Mouse (Mus musculus) left cerebral cortex, postnatal 25 days (tissue): ENCODE measurements around the gene Gtf2a1l. TPM values are rescaled to one million over a fixed set of nuclear protein-coding genes. Genes with fewer than 3 reads are reported as not detected.

ENCODE experiments used
- DNase-seq, 2 experiments: peaks; one replicate each; pipeline ENCODE4 v3.0.0; 2022; ENCODE audit warnings: low spot score in 2 of 2, mixed read lengths in 1 of 2
- intact Hi-C: fragments of 180-260 bp; cut with DNase I; formaldehyde crosslinking; loops from one replicate; pipeline ENCODE4 v1.15.1; 2025
- total RNA-seq, 2 experiments: library from RNA; stranded (reverse); gene quantifications; 2 replicates each; pipeline ENCODE4 v1.2.3; 2021

Gtf2a1l gene
- total RNA-seq, 2 experiments from 2014 or later = 0.21 to 0.30 TPM

GRCm38 (mm10) chr17:88652010-88652409, 16.4 kb upstream of the Gtf2a1l start:
- intact Hi-C loops = loop anchor here (2.0 to 5.0 kb wide), 3 partner anchors 300 to 1933 kb away; no protein-coding TSS in a partner anchor

DNA sequence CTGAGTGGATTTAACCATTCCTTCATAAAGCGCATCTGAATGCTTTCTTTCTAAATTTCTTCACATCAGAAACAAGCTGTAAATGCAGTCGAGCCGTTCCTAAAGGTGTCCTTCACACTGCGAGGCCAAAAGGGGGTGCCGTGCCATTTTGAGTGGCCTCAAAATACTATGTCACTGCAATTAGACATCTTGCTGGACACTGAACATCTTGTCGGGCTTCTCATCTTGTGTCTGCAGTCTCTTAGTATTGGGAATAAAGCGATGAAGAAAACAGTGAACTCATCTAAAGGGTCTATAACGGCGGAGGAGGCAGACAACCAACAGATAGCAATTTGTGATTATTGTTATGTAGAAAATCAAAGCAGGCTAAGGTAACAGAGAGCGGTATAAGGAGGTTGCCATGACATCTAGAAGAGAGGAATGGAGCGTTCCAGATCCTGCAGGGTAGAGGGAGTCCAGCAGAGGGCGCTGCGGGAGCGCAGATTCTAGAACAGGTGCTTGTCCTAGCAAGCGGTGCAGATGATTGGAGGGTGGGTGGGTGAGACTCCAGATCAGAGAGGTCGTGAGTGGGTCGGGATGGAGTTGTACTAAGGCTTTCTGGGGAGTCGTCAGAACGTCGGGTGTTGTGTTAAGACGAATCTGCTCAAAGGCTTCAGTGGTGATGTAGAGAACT, 15.6 kb upstream of the Gtf2a1l start:
- intact Hi-C loops = loop anchor here (1.0 to 5.0 kb wide), 4 partner anchors 100 to 1932 kb away; no protein-coding TSS in a partner anchor
- peak; percentile 87 to 92 for DNase-seq

More at GRCm38 (mm10) chr17:88652010-88652409, 16.4 kb upstream of the Gtf2a1l start:
- peak; percentile 79 to 84 for DNase-seq

DNA sequence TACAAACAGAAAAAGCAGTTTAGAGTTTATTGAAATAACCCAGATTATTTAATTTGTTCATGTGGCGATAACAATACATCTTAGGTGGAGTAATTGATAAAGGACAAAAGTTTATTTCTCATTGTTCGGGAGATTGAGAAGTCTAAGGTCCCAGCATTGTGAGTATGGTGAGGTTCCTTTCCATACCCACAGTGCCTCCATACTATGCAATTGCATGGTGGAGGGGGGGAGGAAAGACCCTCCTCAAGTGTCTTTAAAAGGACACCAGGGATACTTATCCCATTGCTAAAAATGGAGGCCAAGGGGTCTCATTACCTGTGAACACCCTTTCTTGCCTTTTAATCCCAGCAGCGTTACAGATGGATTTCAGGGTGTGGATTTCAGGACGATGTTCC, 15.1 kb upstream of the Gtf2a1l start:
- no peak for DNase-seq
- intact Hi-C loops = loop anchor here (1.0 to 5.0 kb wide), 4 partner anchors 100 to 1931 kb away; no protein-coding TSS in a partner anchor

DNA sequence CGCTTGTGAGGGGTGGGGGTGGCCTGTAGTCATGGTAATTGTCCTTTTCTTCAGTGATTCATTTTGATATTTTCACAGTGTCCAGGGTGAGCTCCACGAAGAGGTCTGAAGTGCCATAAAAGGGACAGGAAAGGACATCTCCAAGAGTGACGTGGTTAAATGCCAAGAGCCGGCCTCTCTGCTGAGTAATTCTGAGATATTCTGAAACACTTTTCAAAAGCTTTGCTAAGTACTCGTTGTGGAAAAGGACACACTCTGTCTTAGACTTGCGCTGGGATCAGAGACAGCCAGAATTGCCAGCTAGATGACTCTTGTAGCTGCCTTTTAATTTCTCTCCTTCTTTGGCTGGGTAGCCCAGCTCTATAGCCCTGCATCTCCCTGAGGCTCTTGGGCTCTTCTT, 9.9 kb upstream of the Gtf2a1l start:
- peak in 1 of 2 experiments; percentile 52 for DNase-seq
- intact Hi-C loops = no loop called here

DNA sequence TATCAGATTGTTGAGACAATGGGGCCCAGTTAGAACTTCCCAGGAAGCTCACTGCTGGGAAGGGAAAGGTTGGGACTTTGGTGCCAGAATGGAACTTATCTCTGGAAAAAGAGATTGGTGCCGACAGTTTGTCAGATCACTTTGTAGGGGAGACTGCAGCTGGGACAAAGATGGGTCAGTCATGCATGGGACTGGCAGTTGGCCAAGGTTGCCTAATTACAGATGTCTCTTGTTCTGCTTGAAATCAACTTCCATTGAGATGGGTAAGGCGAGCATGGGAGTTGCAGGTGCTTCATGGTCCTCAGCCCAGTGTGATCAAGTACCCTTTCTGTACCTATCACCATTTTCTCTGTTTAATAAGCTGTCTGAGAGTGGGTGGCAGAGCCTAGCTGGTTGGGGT, 2.4 kb upstream of the Gtf2a1l start:
- no peak for DNase-seq
- intact Hi-C loops = no loop called here

DNA sequence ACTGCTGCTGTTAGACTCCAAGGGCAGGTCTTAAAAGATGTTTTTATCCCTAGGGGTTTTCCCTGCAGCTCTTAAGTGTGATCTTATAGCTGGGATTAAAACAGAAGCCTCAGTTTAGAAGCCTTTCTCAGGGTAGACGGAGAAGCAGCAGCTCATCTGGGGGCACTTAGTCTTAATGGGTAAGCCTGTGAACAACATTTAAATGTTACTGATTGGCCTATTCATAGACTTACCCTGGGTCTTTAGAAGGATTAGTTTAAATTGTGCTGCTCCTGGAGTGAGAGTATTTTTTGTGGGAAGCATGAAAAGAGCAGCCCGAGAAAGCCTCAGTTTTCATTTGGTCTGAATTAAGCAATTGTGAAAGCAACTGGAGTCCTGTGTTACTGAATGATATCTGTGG, 1.5 kb downstream of the Gtf2a1l start:
- no peak for DNase-seq
- intact Hi-C loops = no loop called here

DNA sequence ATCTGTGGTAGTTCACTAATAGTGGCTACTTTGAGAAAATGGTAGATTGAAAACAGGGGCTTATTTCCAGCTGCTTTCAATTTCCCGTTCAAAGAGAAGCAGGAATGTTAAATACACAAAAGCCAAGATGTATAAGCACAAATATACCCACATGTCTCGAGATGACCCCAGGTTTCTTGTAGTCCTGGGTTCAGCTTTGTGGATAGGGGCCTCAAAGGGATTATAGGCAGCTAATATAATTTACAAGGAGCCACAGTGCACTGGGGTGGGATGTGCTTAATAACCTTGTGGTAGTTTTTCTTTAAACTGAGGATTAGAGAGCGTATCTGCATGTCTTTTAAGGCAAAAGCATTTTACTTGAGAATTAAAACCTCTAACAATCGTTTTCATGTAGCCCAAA, 2.3 kb downstream of the Gtf2a1l start:
- no peak for DNase-seq
- intact Hi-C loops = no loop called here

DNA sequence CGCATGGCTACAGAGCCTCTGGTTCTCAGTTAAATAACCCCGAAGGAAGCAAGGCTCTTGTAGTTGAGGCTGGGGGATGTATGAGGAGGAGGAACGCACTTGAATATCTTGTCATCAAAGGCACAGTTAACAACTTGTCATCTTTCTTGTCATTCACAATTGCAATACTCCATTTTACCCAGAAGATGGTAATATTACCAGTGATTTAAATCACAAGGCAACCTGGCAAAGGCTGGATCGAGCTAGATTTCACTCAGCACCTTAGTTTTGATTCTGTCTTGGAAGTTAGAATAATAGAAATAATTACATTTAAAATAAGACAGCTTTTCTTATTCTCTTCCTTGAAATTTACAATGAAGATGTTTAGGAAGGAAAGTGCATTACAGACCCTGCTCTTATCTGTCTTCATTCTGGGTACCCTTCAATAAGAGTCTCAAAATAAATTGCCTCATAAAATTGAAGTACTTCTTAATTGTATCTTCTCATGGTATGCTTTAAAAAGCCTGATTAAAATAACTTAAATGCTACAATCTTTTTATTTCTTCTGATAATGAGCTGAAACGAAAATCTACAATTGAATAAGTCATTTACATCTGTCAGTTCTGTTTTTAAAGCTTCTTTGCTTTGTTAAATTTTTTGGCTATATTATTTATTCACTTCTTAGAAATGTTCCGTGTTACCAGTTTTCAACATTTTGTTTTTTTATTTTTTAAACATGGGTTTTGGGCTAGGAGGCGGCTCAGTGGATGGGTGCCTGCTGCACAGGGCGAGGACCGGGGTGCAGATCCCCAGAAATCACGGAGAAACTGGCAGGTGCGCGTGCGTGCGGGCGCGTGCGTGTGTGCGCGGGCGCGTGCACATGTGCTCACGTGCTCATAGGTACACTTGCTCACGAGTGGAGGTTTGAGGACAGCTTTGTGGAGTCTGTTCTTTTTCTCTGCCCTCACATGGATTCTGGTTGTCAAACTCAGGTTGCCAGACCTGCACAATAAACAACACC, 7.2 kb downstream of the Gtf2a1l start:
- DNase-seq = no peak
- intact Hi-C loops = no loop called here

DNA sequence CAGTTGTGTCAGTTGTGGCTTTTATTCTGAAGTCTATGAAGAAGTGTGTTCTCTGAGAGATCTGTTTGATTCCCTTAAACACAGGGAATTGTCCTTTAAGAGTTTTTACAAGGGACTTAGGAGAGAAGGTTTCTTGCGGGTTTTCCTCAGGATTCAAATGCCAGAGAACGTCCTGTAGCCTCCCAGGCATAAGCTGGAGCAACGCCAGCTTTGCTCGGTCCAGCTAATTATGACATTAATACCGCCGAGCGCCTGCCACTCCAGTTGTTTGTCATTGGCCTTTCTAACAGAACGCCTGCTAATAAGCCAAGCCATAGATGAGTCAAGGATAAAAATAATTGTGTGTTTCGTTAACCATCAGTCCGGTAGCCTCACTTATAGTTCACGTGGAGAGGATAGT, 19.8 kb downstream of the Gtf2a1l start:
- DNase-seq = no peak
- intact Hi-C loops = no loop called here

DNA sequence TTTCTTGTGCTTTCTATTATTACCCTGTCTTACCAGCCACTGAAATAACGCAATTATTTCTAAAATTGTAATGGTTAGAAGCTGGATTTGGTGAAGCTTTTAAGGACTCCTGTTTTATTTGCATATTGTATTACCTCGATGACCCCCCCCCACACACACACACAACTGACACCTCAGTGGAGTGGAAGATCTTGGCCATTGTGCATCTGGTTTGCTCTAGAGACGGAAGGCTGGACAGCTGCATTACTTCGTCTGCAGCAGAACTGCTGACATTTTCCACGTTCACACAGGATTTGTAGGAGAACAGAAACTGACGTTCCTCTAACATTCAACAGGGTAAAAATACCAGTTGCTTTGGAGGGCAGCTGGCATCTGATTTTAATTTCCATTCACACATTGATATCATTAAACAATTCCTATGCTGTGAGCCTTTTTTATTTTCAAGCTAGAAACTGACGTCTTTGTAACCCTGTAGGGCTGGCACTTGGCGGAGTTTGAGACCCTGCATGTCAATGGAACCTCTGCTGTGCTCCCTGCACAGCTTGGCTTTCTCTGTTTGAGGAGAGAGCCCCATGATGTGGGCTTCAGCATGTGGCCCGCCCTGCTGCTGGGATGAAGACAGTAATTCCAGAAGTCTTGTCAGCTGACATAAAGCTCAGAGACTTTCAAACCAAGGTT, 28.3 kb downstream of the Gtf2a1l start:
- DNase-seq = peak in 1 of 2 experiments; percentile 9
- intact Hi-C loops = no loop called here

- DNase-seq = no peak
- intact Hi-C loops = no loop called here
These were observed 32.4 kb downstream of the Gtf2a1l start for GRCm38 (mm10) chr17:88700901-88701300.

DNA sequence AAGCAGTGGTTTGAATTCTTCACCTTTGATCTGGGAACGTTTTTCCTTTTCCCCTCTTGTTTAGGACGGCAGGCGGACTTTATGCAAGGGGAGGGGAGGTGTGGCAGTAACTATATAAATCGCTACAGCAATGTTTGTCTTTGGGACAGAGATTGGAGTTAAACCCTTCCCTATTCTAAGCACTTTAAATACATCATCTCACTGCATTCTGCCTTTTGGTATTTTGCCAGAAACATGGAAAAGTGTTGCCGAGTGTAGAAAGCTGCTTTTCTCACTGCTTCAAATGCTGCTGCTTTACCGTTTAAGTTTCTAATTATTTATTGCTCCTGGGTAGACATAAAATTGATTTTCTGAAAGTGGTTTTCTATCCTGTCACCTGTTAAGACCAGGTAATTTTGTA, 33.9 kb downstream of the Gtf2a1l start:
- no peak for DNase-seq
- intact Hi-C loops = no loop called here

DNA sequence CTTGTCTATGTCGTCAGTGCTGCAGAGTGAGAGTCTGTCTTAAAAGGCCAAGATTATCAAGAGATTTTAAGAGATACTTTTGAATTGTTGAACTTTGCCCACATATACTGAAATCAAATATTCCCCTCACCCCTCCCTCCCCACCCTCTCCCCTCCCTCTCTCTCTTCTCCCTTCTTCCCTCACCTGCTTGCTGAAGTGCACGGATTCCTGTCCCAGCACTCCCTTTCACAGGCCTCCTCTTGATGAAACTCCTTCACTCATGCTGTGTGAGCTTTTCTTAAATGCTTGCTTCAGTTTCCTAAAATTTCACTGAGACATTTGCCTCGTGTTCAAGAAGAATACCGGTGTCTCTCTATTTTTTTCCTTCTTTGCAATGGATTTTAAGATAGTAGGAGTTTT, 34.7 kb downstream of the Gtf2a1l start:
- no peak for DNase-seq
- intact Hi-C loops = no loop called here

GRCm38 (mm10) chr17:88706231-88706649, 37.8 kb downstream of the Gtf2a1l start:
- intact Hi-C loops = no loop called here
- DNase-seq = no peak

DNA sequence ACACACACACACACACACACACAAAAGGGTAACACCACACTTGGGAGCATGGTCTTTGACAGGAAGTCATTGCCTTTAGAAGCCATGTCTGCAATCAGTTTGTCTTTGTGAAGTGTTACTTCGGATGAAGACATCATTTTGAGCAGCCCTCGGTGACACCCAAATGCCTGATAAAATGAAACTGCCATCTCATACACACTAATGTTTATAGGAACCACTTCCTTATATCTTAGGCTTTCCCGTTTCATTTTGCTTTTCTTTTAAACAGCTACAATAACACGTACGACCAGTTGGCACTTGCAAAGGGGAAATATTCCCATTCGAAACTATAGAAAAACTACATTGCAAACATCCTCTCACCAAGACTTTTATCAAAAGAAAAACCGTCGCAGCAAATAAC, 81.2 kb downstream of the Gtf2a1l start:
- no peak for DNase-seq
- intact Hi-C loops = loop anchor here (10.0 kb wide), 1 partner anchor 195 kb away; no protein-coding TSS in a partner anchor

- intact Hi-C loops = loop anchor here (1.0 to 10.0 kb wide), 2 partner anchors 100 to 192 kb away; no protein-coding TSS in a partner anchor
- DNase-seq = peak; percentile 44 to 64
These were observed 84.5 kb downstream of the Gtf2a1l start for GRCm38 (mm10) chr17:88752827-88753471.

DNA sequence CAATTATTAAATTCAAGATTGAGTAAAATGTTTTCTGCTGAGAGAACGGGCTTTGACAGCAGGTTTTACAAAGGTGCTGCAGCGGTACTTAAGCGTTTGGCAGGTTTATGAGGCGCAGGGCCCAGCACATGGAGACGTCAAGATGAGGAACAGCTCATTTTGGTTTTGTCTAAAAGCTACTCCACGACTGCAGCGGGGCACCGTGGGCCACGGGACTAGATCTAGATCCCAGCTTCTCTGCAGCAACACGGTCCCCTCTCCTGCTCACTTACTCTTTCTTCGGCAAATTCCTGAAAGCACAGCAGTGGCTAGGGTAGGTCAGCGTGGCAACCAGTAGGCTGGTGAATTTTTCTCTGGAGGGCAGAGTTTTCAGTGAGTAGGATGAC, 85.0 kb downstream of the Gtf2a1l start:
- DNase-seq = no peak
- intact Hi-C loops = loop anchor here (1.0 to 10.0 kb wide), 2 partner anchors 100 to 191 kb away; no protein-coding TSS in a partner anchor

DNA sequence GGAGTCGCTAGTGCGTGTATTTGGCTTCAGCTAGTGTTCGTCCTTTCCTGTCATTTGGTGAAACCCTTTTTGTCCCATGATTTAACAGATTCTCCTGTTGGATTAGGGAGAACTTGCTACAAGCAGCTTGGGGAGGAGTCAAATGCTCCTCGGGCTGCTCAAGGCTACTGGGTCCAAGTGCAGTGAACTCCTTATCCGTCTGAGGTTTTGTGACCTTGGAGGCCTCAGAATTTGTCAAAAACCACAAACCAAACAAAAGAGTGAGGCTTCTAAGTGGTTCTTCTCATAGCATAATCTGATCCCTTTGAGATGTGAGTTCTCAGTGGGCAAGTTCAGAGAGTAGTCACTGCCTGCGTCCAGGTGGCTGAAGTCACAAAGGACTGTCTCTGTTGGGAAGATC, 87.3 kb downstream of the Gtf2a1l start:
- intact Hi-C loops = loop anchor here (10.0 kb wide), 1 partner anchor 189 kb away; no protein-coding TSS in a partner anchor
- DNase-seq = no peak

DNA sequence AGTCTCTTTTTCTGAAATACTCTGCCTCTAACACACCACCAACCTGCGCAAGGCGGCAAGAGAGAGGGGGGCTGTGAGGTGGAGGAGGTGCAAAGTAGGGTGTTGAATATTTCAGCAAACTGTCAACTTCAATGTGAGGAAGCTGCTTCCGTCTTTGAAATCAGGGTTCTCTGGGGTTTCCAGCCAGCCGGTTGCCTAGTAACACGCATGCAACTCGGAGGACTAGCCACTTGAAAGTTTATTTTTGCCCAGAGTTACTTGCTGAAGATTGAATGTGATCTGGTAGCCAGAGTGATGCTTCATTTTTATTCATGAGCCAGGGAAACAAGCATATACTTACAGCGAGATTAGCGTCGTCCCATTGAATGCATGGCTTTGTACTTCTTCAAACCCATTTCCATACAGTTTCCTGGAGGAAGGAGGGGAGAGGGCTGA, 89.6 kb downstream of the Gtf2a1l start:
- intact Hi-C loops = loop anchor here (10.0 kb wide), 1 partner anchor 187 kb away; no protein-coding TSS in a partner anchor
- DNase-seq = peak; percentile 59 to 91
